Mouse (Mus musculus) heart, postnatal 0 days (tissue): ENCODE results near the gene Aldh3b1. TPM values are rescaled to one million over a fixed set of nuclear protein-coding genes. Genes with fewer than 3 reads are reported as not detected.

Source experiments
- ATAC-seq: fragments of 200-750 bp; cut with Nextera tagmentation; 2 replicates; pipeline ENCODE4 v1.8.0; 2017; ENCODE audit warnings: low read depth, moderate number of reproducible peaks, moderate library complexity; ENCODE audit not compliant: insufficient read depth
- DNase-seq: peaks from one replicate; pipeline ENCODE4 v3.0.0-alpha.2; 2016; ENCODE audit warnings: low spot score
- H3K27ac ChIP-seq: fragments of 300-500 bp; sonication (generic); 2 replicates; pipeline ENCODE4 v1.5.1; 2014; ENCODE audit warnings: low read depth, mild to moderate bottlenecking
- H3K27me3 ChIP-seq: fragments of 300-500 bp; sonication (generic); 2 replicates; pipeline ENCODE4 v1.6.1; 2014; ENCODE audit warnings: low read length, mixed read lengths; ENCODE audit not compliant: control insufficient read depth, insufficient read depth
- H3K36me3 ChIP-seq: fragments of 300-500 bp; sonication (generic); replicated peaks from 2 replicates; pipeline ENCODE4 v1.6.1; 2014; ENCODE audit warnings: low read length, mixed read lengths; ENCODE audit not compliant: control insufficient read depth, insufficient read depth
- H3K4me1 ChIP-seq: fragments of 300-500 bp; sonication (generic); 2 replicates; pipeline ENCODE4 v1.6.1; 2014; ENCODE audit warnings: antibody characterized with exemption; ENCODE audit not compliant: control insufficient read depth, insufficient read depth
- H3K4me2 ChIP-seq: fragments of 300-500 bp; sonication (generic); 2 replicates; pipeline ENCODE4 v1.6.1; 2014; ENCODE audit warnings: low read depth, mild to moderate bottlenecking, low read length, moderate library complexity
- H3K4me3 ChIP-seq: fragments of 300-500 bp; sonication (generic); 2 replicates; pipeline ENCODE4 v1.5.1; 2014; ENCODE audit warnings: low read depth, low read length
- H3K9ac ChIP-seq: fragments of 300-500 bp; sonication (generic); replicated peaks from 2 replicates; pipeline ENCODE4 v1.6.1; 2014; ENCODE audit warnings: low read depth, low read length, mixed read lengths
- H3K9me3 ChIP-seq: fragments of 300-500 bp; sonication (generic); replicated peaks from 2 replicates; pipeline ENCODE4 v1.6.1; 2016; ENCODE audit warnings: low read length; ENCODE audit not compliant: control insufficient read depth
- CTCF ChIP-seq: IDR thresholded peaks from 2 replicates; pipeline ENCODE4 v1.5.1; 2016; ENCODE audit warnings: antibody characterized with exemption, control low read depth, low read depth
- EP300 ChIP-seq: IDR thresholded peaks from 2 replicates; pipeline ENCODE4 v1.6.1; 2016; ENCODE audit warnings: antibody characterized with exemption, low read depth
- WGBS: fragments of 180-500 bp; shearing (Covaris S2); extraction: QIAGEN DNeasy Blood & Tissue Kit; methylation state at CpG from one replicate; pipeline ENCODE4 v1.1.7; 2014; 5-methylcytosine and 5-hydroxymethylcytosine counted together
- polyA plus RNA-seq: library from polyadenylated mRNA; unstranded; fragments of >200 nt; fragmentation: Nextera tagmentation; extraction: Ambion mirVana; gene quantifications from 2 replicates; pipeline ENCODE4 v1.2.1, GENCODE M21; 2015
- total RNA-seq: library from RNA; depleted of rRNA; stranded (reverse); fragments of >200 nt; gene quantifications from 2 replicates; pipeline ENCODE4 v1.2.3, GENCODE M21; 2014; ENCODE audit warnings: low replicate concordance

The Aldh3b1 gene
- total and polyA plus RNA-seq, 2 experiments from 2014 or later: 1.9 to 3.2 TPM

DNA sequence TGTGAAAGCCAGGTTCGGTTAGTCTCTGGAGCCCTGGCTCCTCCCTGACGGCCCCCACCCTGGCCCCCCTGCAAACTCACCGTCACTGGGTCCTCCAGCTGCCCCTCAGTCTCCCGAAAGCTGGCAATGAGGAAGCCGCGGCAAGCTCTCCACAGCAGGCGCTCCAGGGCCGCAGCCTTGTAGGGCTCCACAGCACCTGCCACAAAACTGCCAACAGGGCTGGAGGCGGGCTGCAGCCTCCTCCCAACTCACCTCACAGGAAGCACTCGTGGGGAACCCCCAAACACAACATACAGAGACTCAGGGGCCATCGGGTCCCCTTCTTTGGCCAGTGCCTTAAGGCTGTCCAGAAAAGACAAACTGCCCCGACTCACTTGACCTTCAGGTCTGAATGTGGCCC lies 26.6 kb downstream of the Aldh3b1 start:
- H3K9ac ChIP-seq: no peak overlapping the region
- H3K4me3 ChIP-seq: no peak overlapping the region
- 85% methylated on average over 12 of the region's 12 CpGs for WGBS
- no peak overlapping the region for H3K27ac ChIP-seq
- DNase-seq: no peak
- ATAC-seq: no peak
- H3K4me2 ChIP-seq: no peak overlapping the region
- TF ChIP-seq CTCF (no peak), EP300 (no peak)
- H3K4me1 ChIP-seq: peaks cover 5% of the 10 kb centered on the region; the same call in 1 of the 2 replicates
- peaks cover 35% of the 10 kb centered on the region for H3K36me3 ChIP-seq
- no peaks in the 10 kb centered on the region for H3K9me3 ChIP-seq
- no peaks in the 10 kb centered on the region for H3K27me3 ChIP-seq

DNA sequence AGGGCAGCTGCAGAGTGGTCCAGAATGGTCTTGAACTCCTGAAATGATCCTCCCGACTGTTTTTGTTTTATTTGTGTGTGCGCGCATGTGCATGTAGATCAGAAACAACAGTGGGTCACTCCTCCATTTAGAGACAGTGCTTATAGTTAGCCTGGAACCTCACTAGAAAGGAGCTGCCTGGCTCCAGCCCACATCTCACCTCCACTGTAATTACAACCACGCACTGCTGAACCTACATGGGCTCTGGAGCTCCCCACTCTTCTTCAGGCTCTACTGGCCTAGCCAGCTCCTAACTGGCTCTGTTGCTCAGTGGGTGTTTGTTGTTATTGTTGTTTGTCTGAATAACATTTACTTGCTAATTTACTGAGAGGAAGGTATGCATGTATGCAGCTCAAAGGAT lies 30.0 kb downstream of the Aldh3b1 start:
- no peak overlapping the region for H3K4me2 ChIP-seq
- ATAC-seq: no peak
- WGBS: 93% methylated on average over 4 of the region's 4 CpGs

DNA sequence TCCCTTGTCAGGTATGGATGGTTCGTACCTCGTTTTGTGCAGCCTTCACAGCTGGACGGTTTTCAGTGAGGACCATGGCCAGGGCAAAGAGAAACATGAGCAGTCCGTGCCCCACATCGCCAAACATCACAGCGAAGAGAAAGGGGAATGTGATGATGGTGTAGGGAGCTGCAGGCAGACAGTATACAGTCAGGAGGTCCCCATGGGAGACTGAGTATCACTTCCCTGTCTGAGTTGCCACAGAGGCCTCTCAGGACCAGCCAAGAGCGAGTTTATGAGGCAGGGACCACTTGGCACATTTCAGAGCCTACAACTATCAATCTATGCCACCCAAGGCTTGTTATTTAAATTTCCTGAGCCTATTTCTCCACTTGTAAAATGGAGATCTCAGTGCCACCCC lies 30.7 kb downstream of the Aldh3b1 start:
- H3K9ac ChIP-seq: no peak overlapping the region
- H3K4me3 ChIP-seq: no peak overlapping the region
- H3K9me3 ChIP-seq: no peaks in the 10 kb centered on the region
- peaks cover 72% of the 10 kb centered on the region for H3K36me3 ChIP-seq
- no peak overlapping the region for H3K4me2 ChIP-seq
- no peak overlapping the region for H3K27ac ChIP-seq
- no peak for TF ChIP-seq CTCF
- no peak for TF ChIP-seq EP300
- DNase-seq: no peak
- WGBS: 92% methylated on average over 7 of the region's 7 CpGs
- no peak for ATAC-seq
- no peaks in the 10 kb centered on the region for H3K4me1 ChIP-seq
- no peaks in the 10 kb centered on the region for H3K27me3 ChIP-seq

More for the DNA sequence above, 30.0 kb downstream of the Aldh3b1 start:
- Histone ChIP-seq H3K27ac (no peak overlapping the region), H3K9me3 (no peaks in the 10 kb centered on the region), H3K9ac (no peak overlapping the region), H3K36me3 (peaks cover 67% of the 10 kb centered on the region), H3K27me3 (no peaks in the 10 kb centered on the region), H3K4me1 (no peaks in the 10 kb centered on the region), H3K4me3 (no peak overlapping the region)
- DNase-seq: no peak
- TF ChIP-seq CTCF (no peak), EP300 (no peak)

- TF ChIP-seq CTCF (no peak), EP300 (no peak)
- Histone ChIP-seq H3K27me3 (no peaks in the 10 kb centered on the region), H3K9me3 (no peaks in the 10 kb centered on the region), H3K27ac (no peak overlapping the region), H3K9ac (no peak overlapping the region), H3K4me3 (no peak overlapping the region), H3K4me2 (no peak overlapping the region), H3K36me3 (peaks cover 73% of the 10 kb centered on the region), H3K4me1 (no peaks in the 10 kb centered on the region)
- no peak for ATAC-seq
- DNase-seq: no peak
- 95% methylated on average over 5 of the region's 5 CpGs for WGBS
Observed at GRCm38 (mm10) chr19:3897557-3897956, 32.1 kb downstream of the Aldh3b1 start.

DNA sequence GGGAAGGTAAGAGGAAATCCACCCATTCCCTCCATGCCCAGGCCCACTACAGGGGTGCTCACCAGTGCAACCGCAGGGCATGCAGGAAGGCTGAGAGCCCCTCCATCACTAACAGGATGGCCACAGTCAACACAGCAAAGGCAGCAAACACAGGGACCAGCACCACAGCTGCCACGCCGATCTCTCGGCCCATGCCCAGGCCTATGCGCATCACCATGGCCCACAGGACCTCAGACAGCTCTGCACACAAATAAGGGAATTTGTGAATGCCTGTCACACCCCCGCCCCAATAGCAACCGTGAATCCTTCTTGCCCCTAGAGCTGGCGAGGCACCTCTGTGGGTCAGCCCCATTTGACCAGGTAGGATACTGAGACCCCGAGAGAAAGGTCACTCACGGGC lies 33.4 kb downstream of the Aldh3b1 start:
- Histone ChIP-seq H3K4me1 (no peaks in the 10 kb centered on the region), H3K27ac (no peak overlapping the region), H3K4me2 (no peak overlapping the region), H3K9me3 (no peaks in the 10 kb centered on the region), H3K9ac (no peak overlapping the region), H3K27me3 (no peaks in the 10 kb centered on the region), H3K36me3 (peaks cover 73% of the 10 kb centered on the region), H3K4me3 (no peak overlapping the region)
- TF ChIP-seq EP300 (no peak), CTCF (no peak)
- ATAC-seq: no peak
- 93% methylated on average over 10 of the region's 10 CpGs for WGBS
- no peak for DNase-seq

DNA sequence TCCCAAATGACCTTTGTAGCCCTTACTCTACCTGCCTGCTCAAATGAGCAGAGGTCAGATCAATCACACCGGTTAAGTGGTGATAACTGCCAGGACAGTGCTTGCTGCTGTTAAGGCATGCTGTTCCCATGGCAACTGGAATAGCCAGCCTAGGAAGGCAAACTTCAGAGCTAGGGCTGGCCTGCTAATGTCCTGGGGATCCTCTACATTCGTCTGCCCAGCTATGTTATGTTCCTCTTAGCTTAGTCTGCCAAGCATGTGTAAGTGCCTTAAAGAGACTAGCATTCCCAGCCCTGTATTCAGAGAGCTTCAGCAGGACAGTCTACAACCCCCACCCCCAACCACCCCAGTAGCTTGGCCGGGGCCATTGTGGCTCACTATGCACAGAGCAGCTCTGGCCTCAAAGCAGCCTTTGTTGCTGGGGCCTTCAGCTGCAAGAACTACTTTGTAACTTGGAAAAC lies 34.4 kb downstream of the Aldh3b1 start:
- DNase-seq: no peak
- H3K27me3 ChIP-seq: no peaks in the 10 kb centered on the region
- 34% methylated on average over 3 of the region's 3 CpGs for WGBS
- H3K9me3 ChIP-seq: no peaks in the 10 kb centered on the region
- TF ChIP-seq EP300 (no peak), CTCF (no peak)
- H3K27ac ChIP-seq: no peak overlapping the region
- no peaks in the 10 kb centered on the region for H3K4me1 ChIP-seq
- peaks cover 81% of the 10 kb centered on the region for H3K36me3 ChIP-seq
- H3K4me2 ChIP-seq: no peak overlapping the region
- no peak for ATAC-seq
- H3K4me3 ChIP-seq: no peak overlapping the region
- H3K9ac ChIP-seq: no peak overlapping the region
